ENCODE assay signal across 8 mouse cellular contexts in the genomic region with DNA sequence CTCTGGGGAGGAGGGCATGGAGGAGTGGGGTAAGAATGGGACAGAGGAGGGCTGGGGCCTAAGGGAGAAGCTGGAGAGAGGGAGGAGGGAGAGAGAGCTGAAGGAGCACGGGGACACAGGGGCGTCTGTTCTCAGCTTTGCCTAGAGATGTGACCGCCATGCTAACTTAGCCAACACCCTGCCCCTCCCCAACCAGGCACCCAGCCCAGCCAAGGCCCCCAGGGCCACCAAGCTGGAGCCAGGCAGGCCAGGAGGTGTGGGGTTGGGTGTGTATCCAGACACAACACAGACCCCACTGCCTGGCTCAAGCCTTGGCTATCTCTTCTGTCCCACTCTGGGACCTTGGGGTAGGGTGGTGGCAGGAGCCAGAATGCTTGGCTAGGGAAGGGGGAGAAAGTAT. TPM values are rescaled to one million over a fixed set of nuclear protein-coding genes. Genes with fewer than 3 reads are reported as not detected.
A peak's percentile ranks its signal among the peaks of the same experiment; 100 is the strongest.
DNase-seq lines count a peak whose midpoint lies in the region; ATAC-seq and TF ChIP-seq lines count a peak whose summit lies in the region.

No protein-coding gene starts in this region.

- WGBS in embryonic facial prominence, embryonic 13.5 days = 33% methylated on average over 3 of the region's 3 CpGs
- 55% methylated on average over 3 of the region's 3 CpGs for WGBS in heart, adult 2 months
- WGBS in limb, embryonic 12.5 days = 66% methylated on average over 3 of the region's 3 CpGs

- H3K4me3 ChIP-seq in left cerebral cortex, adult 2 months = no peak overlapping the region
- H3K4me3 ChIP-seq in embryonic facial prominence, embryonic 13.5 days = peak overlapping the region; percentile 8; the same call in 1 of the 2 replicates
- no peak overlapping the region for H3K4me3 ChIP-seq in heart, adult 2 months
- 0 out of 2 replicates have a peak overlapping the region, but pooled peaks have one; percentile 15 for H3K4me3 ChIP-seq in limb, embryonic 12.5 days (replicated peaks)

- peak overlapping the region; percentile 98 for H3K27ac ChIP-seq in left cerebral cortex, adult 2 months
- peak overlapping the region; percentile 95 for H3K27ac ChIP-seq in embryonic facial prominence, embryonic 13.5 days
- H3K27ac ChIP-seq in heart, adult 2 months = peak overlapping the region; percentile 57
- H3K27ac ChIP-seq in limb, embryonic 12.5 days = peak overlapping the region; percentile 90

- peak overlapping the region; percentile 64; the same call in 1 of the 2 replicates for H3K9ac ChIP-seq in embryonic facial prominence, embryonic 13.5 days
- no peak overlapping the region; the same call in 1 of the 2 replicates for H3K9ac ChIP-seq in heart, adult 2 months (ENCODE audit: low read depth, low read length)
- H3K9ac ChIP-seq in limb, embryonic 12.5 days (replicated peaks) = 0 out of 2 replicates have a peak overlapping the region, but pooled peaks have one; percentile 13

- no peak for TF ChIP-seq POLR2A in heart, adult 2 months (IDR thresholded peaks at IDR 0.05; ENCODE audit: insufficient read depth, low read depth, low read length)

- peak overlapping the region; percentile 85 for H3K4me2 ChIP-seq in embryonic facial prominence, embryonic 13.5 days
- H3K4me2 ChIP-seq in limb, embryonic 12.5 days = peak overlapping the region; percentile 93

- no peaks in the 10 kb centered on the region for H3K79me2 ChIP-seq in heart, adult 2 months (replicated peaks; ENCODE audit: control insufficient read depth, insufficient read depth, low read length)

- H3K36me3 ChIP-seq in embryonic facial prominence, embryonic 13.5 days = peaks cover 35% of the 10 kb centered on the region
- H3K36me3 ChIP-seq in heart, adult 2 months (ENCODE audit: control insufficient read depth, insufficient read depth, low read length) = no peaks in the 10 kb centered on the region
- H3K36me3 ChIP-seq in limb, embryonic 12.5 days = peaks cover 32% of the 10 kb centered on the region

- intact Hi-C loops in left cerebral cortex, adult 2 months (cut with DNase I) = loop anchor here (1.0 kb wide), 1 partner anchor 19 kb away; no protein-coding TSS in a partner anchor
- intact Hi-C loops in heart, adult 2 months (cut with DNase I) = no loop called here

- DNase-seq in left cerebral cortex, adult 2 months (ENCODE audit: extremely low spot score in 1 of 2, low spot score in 2 of 2) = peak in 1 of 2 experiments; percentile 64
- DNase-seq in left cerebral cortex, adult 11 months (ENCODE audit: low spot score) = no peak
- DNase-seq in heart, adult 2 months = peak; percentile 71 to 77
- DNase-seq in B cell, adult 2 months = no peak
- DNase-seq in thymus, postnatal 4 days = no peak

- TF ChIP-seq EP300 in heart, adult 2 months (IDR thresholded peaks at IDR 0.05; ENCODE audit: insufficient read depth, low read depth, low read length) = no peak

- no peaks in the 10 kb centered on the region for H3K9me3 ChIP-seq in embryonic facial prominence, embryonic 13.5 days
- H3K9me3 ChIP-seq in limb, embryonic 12.5 days = no peaks in the 10 kb centered on the region

- no peaks in the 10 kb centered on the region for H3K27me3 ChIP-seq in embryonic facial prominence, embryonic 13.5 days
- H3K27me3 ChIP-seq in heart, adult 2 months (ENCODE audit: control insufficient read depth, insufficient read depth, low read length) = no peaks in the 10 kb centered on the region
- H3K27me3 ChIP-seq in limb, embryonic 12.5 days = no peaks in the 10 kb centered on the region

- TF ChIP-seq CTCF in left cerebral cortex, adult 2 months (IDR thresholded peaks at IDR 0.05) = no peak
- no peak for TF ChIP-seq CTCF in heart, adult 2 months (IDR thresholded peaks at IDR 0.05)

- H3K4me1 ChIP-seq in embryonic facial prominence, embryonic 13.5 days = peaks cover 73% of the 10 kb centered on the region
- H3K4me1 ChIP-seq in heart, adult 2 months (ENCODE audit: control insufficient read depth, insufficient read depth, low read length) = peaks cover 10% of the 10 kb centered on the region
- peaks cover 70% of the 10 kb centered on the region for H3K4me1 ChIP-seq in limb, embryonic 12.5 days (replicated peaks)

- ATAC-seq in embryonic facial prominence, embryonic 13.5 days (ENCODE audit: insufficient number of reproducible peaks, insufficient read depth, low FRiP score, low TSS enrichment, low read depth) = no peak
- ATAC-seq in limb, embryonic 12.5 days (ENCODE audit: insufficient number of reproducible peaks, insufficient read depth, low FRiP score, low TSS enrichment, low read depth) = no peak
- no peak for ATAC-seq in monocyte, adult 5-6 weeks (replicated peaks; ENCODE audit: insufficient number of reproducible peaks, low FRiP score, low TSS enrichment, poor library complexity, severe bottlenecking)

RNA-seq across cellular contexts. Expression of a gene that starts 5.4 kb away (rescaled TPM):
- 100 to 1,000 TPM; 341 to 357 TPM for total RNA-seq in left cerebral cortex, adult 2 months (2021)
- 139 and 159 TPM in 2 replicates for polyA plus RNA-seq in embryonic facial prominence, embryonic 13.5 days (2015; fragmentation: Nextera tagmentation; extraction: Ambion mirVana)
- total RNA-seq in heart, adult 2 months (2021) = 10 to 100 TPM; 74.0 to 79.5 TPM
- 74.1 and 83.7 TPM in 2 replicates for polyA plus RNA-seq in heart, adult 2 months (2012; rRNA removed)
- polyA plus RNA-seq in limb, embryonic 12.5 days (2016; fragmentation: Nextera tagmentation; extraction: Ambion mirVana) = 87.6 and 94.7 TPM in 2 replicates
- 147 to 219 TPM (median 171 TPM) in 3 replicates for total RNA-seq in monocyte, adult 5-6 weeks (2017)

RNA-seq across cellular contexts. Expression of a gene that starts 27.2 kb away (rescaled TPM):
- total RNA-seq in left cerebral cortex, adult 2 months (2021) = 10 to 100 TPM; 11.4 to 12.9 TPM
- 21.1 and 22.0 TPM in 2 replicates for polyA plus RNA-seq in embryonic facial prominence, embryonic 13.5 days (2015; fragmentation: Nextera tagmentation; extraction: Ambion mirVana)
- 10 to 100 TPM; 43.7 to 43.9 TPM for total RNA-seq in heart, adult 2 months (2021)
- polyA plus RNA-seq in heart, adult 2 months (2012; rRNA removed) = 49.5 and 61.7 TPM in 2 replicates
- polyA plus RNA-seq in limb, embryonic 12.5 days (2016; fragmentation: Nextera tagmentation; extraction: Ambion mirVana) = 8.7 and 12.1 TPM in 2 replicates
- 171 to 211 TPM (median 204 TPM) in 3 replicates for total RNA-seq in monocyte, adult 5-6 weeks (2017)

RNA-seq across cellular contexts. Expression of a gene that starts 51.1 kb away (rescaled TPM):
- 1 to 10 TPM; 4.1 to 4.7 TPM for total RNA-seq in left cerebral cortex, adult 2 months (2021)
- polyA plus RNA-seq in embryonic facial prominence, embryonic 13.5 days (2015; fragmentation: Nextera tagmentation; extraction: Ambion mirVana) = 9.1 and 10.6 TPM in 2 replicates
- total RNA-seq in heart, adult 2 months (2021) = 1 to 10 TPM; 3.7 to 4.2 TPM
- 2.2 and 4.0 TPM in 2 replicates for polyA plus RNA-seq in heart, adult 2 months (2012; rRNA removed)
- polyA plus RNA-seq in limb, embryonic 12.5 days (2016; fragmentation: Nextera tagmentation; extraction: Ambion mirVana) = 12.6 and 13.5 TPM in 2 replicates
- total RNA-seq in monocyte, adult 5-6 weeks (2017) = 16.1 to 28.4 TPM (median 17.2 TPM) in 3 replicates

RNA-seq across cellular contexts. Expression of a gene that starts 52.8 kb away (rescaled TPM):
- 10 to 100 TPM; 44.9 to 67.4 TPM for total RNA-seq in left cerebral cortex, adult 2 months (2021)
- polyA plus RNA-seq in embryonic facial prominence, embryonic 13.5 days (2015; fragmentation: Nextera tagmentation; extraction: Ambion mirVana) = 19.5 and 20.3 TPM in 2 replicates
- 1 to 10 TPM; 5.0 to 6.3 TPM for total RNA-seq in heart, adult 2 months (2021)
- 10.0 and 11.2 TPM in 2 replicates for polyA plus RNA-seq in heart, adult 2 months (2012; rRNA removed)
- polyA plus RNA-seq in limb, embryonic 12.5 days (2016; fragmentation: Nextera tagmentation; extraction: Ambion mirVana) = 15.3 and 19.1 TPM in 2 replicates
- 12.6 to 35.9 TPM (median 17.8 TPM) in 3 replicates for total RNA-seq in monocyte, adult 5-6 weeks (2017)

Comparison
In these comparisons a context has a peak if more than half of its experiments do, and no peak if none do; other contexts are left out.
1. DNase-seq: peak in heart, adult 2 months (2 of 2); none in left cerebral cortex, adult 11 months (single experiment), B cell, adult 2 months (0 of 2) and thymus, postnatal 4 days (single experiment).
2. H3K4me3 ChIP-seq: peak in embryonic facial prominence, embryonic 13.5 days (single experiment) and limb, embryonic 12.5 days (single experiment); none in left cerebral cortex, adult 2 months (single experiment) and heart, adult 2 months (single experiment).
3. Peak in every context shown above with its lines, with median percentiles within 50 percentile points of each other: H3K27ac ChIP-seq.